Mouse (Mus musculus): ENCODE measurements around the gene Uap1l1.

The Uap1l1 gene

GRCm38 (mm10) chr2:25371764-25372643 lies 6.5 kb upstream of the Uap1l1 start, which contains the start of gene Sapcd2:
Gene Sapcd2, plus strand, starts transcription at chr2:25372321.
- in situ Hi-C loops (cut with MboI, MseI), result no loop called here

- in situ Hi-C loops (cut with MboI, MseI), result no loop called here
These were observed 4.5 kb upstream of the Uap1l1 start for GRCm38 (mm10) chr2:25369996-25370395.

GRCm38 (mm10) chr2:25364761-25365090 lies 756 bp downstream of the Uap1l1 start:
- in situ Hi-C loops (cut with MboI, MseI), result no loop called here

- in situ Hi-C loops (cut with MboI, MseI), result no loop called here
These were observed 1.2 kb downstream of the Uap1l1 start for GRCm38 (mm10) chr2:25364313-25364712.

- in situ Hi-C loops (cut with MboI, MseI), result no loop called here
These were observed 1.9 kb downstream of the Uap1l1 start for GRCm38 (mm10) chr2:25363478-25364178.

GRCm38 (mm10) chr2:25359848-25360247 lies 5.6 kb downstream of the Uap1l1 start:
- in situ Hi-C loops (cut with MboI, MseI), result no loop called here

GRCm38 (mm10) chr2:25356208-25357079 lies 9.0 kb downstream of the Uap1l1 start, which contains the start of gene Dpp7:
Gene Dpp7, minus strand, starts transcription at chr2:25356359.
- in situ Hi-C loops (cut with MboI, MseI), result no loop called here

- in situ Hi-C loops (cut with MboI, MseI), result no loop called here
These were observed 9.9 kb downstream of the Uap1l1 start for GRCm38 (mm10) chr2:25355419-25356066.

GRCm38 (mm10) chr2:25354211-25354610 lies 11.3 kb downstream of the Uap1l1 start:
- in situ Hi-C loops (cut with MboI, MseI), result no loop called here

GRCm38 (mm10) chr2:25350701-25351100 lies 14.8 kb downstream of the Uap1l1 start:
- in situ Hi-C loops (cut with MboI, MseI), result no loop called here

GRCm38 (mm10) chr2:25349499-25349898 lies 16.0 kb downstream of the Uap1l1 start:
- in situ Hi-C loops (cut with MboI, MseI), result no loop called here

- in situ Hi-C loops (cut with MboI, MseI), result no loop called here
These were observed 17.3 kb downstream of the Uap1l1 start for GRCm38 (mm10) chr2:25348162-25348561.

GRCm38 (mm10) chr2:25338303-25338702 lies 27.2 kb downstream of the Uap1l1 start:
- in situ Hi-C loops (cut with MboI, MseI), result no loop called here

GRCm38 (mm10) chr2:25333569-25333968 lies 31.9 kb downstream of the Uap1l1 start:
- in situ Hi-C loops (cut with MboI, MseI), result no loop called here

GRCm38 (mm10) chr2:25332286-25333160 lies 33.0 kb downstream of the Uap1l1 start, which contains the start of gene Man1b1:
Gene Man1b1, plus strand, starts transcription at chr2:25332338.
- in situ Hi-C loops (cut with MboI, MseI), result no loop called here

- in situ Hi-C loops (cut with MboI, MseI), result no loop called here
These were observed 34.0 kb downstream of the Uap1l1 start for GRCm38 (mm10) chr2:25331470-25331869.

GRCm38 (mm10) chr2:25328440-25328839 lies 37.0 kb downstream of the Uap1l1 start:
- in situ Hi-C loops (cut with MboI, MseI), result no loop called here

GRCm38 (mm10) chr2:25326036-25326435 lies 39.4 kb downstream of the Uap1l1 start:
- in situ Hi-C loops (cut with MboI, MseI), result no loop called here

- in situ Hi-C loops (cut with MboI, MseI), result no loop called here
These were observed 45.4 kb downstream of the Uap1l1 start for GRCm38 (mm10) chr2:25320084-25320483.

Data from regulatory T cell (primary cell).